Mouse (Mus musculus) kidney, embryonic 14.5 days (tissue): Measurements from ENCODE around the gene Wbp2. TPM values are rescaled to one million over a fixed set of nuclear protein-coding genes. Genes with fewer than 3 reads are reported as not detected.

Experiments
- ATAC-seq: fragments of 200-750 bp; cut with Nextera tagmentation; 2 replicates; pipeline ENCODE4 v1.8.0; 2017; ENCODE audit warnings: moderate number of reproducible peaks, mild to moderate bottlenecking, moderate TSS enrichment, moderate library complexity; ENCODE audit not compliant: low FRiP score, low TSS enrichment
- H3K27ac ChIP-seq: fragments of 300-500 bp; sonication (generic); 2 replicates; pipeline ENCODE4 v1.5.1; 2014; ENCODE audit warnings: low read depth, mild to moderate bottlenecking, low read length, moderate library complexity, mixed read lengths
- H3K27me3 ChIP-seq: fragments of 300-500 bp; sonication (generic); 2 replicates; pipeline ENCODE4 v1.6.1; 2014; ENCODE audit warnings: mild to moderate bottlenecking, low read length; ENCODE audit not compliant: control insufficient read depth, insufficient read depth
- H3K36me3 ChIP-seq: fragments of 300-500 bp; sonication (generic); 2 replicates; pipeline ENCODE4 v1.6.1; 2014; ENCODE audit warnings: low read length, mixed read lengths; ENCODE audit not compliant: control insufficient read depth, insufficient read depth
- H3K4me1 ChIP-seq: fragments of 300-500 bp; sonication (generic); 2 replicates; pipeline ENCODE4 v1.6.1; 2014; ENCODE audit warnings: low read length, mixed read lengths; ENCODE audit not compliant: control insufficient read depth, insufficient read depth
- H3K4me2 ChIP-seq: fragments of 300-500 bp; sonication (generic); replicated peaks from 2 replicates; pipeline ENCODE4 v1.6.1; 2014; ENCODE audit warnings: low read depth, mild to moderate bottlenecking, low read length
- H3K4me3 ChIP-seq: fragments of 300-500 bp; sonication (generic); 2 replicates; pipeline ENCODE4 v1.5.1; 2014; ENCODE audit warnings: mild to moderate bottlenecking, low read length
- H3K9ac ChIP-seq: fragments of 300-500 bp; sonication (generic); 2 replicates; pipeline ENCODE4 v1.6.1; 2014; ENCODE audit warnings: low read depth, mild to moderate bottlenecking, low read length, moderate library complexity
- H3K9me3 ChIP-seq: fragments of 300-500 bp; sonication (generic); 2 replicates; pipeline ENCODE4 v1.6.1; 2016; ENCODE audit warnings: low read length; ENCODE audit not compliant: control insufficient read depth
- WGBS: fragments of 180-500 bp; shearing (Covaris S2); extraction: QIAGEN DNeasy Blood & Tissue Kit; methylation state at CpG from one replicate; pipeline ENCODE4 v1.1.7; 2014; 5-methylcytosine and 5-hydroxymethylcytosine counted together
- polyA plus RNA-seq: library from polyadenylated mRNA; unstranded; fragments of >200 nt; fragmentation: Nextera tagmentation; extraction: Ambion mirVana; gene quantifications from 2 replicates; pipeline ENCODE4 v1.2.1, GENCODE M21; 2014

The Wbp2 gene
- polyA plus RNA-seq, 1 experiment from 2014 or later = 80.2 TPM

DNA sequence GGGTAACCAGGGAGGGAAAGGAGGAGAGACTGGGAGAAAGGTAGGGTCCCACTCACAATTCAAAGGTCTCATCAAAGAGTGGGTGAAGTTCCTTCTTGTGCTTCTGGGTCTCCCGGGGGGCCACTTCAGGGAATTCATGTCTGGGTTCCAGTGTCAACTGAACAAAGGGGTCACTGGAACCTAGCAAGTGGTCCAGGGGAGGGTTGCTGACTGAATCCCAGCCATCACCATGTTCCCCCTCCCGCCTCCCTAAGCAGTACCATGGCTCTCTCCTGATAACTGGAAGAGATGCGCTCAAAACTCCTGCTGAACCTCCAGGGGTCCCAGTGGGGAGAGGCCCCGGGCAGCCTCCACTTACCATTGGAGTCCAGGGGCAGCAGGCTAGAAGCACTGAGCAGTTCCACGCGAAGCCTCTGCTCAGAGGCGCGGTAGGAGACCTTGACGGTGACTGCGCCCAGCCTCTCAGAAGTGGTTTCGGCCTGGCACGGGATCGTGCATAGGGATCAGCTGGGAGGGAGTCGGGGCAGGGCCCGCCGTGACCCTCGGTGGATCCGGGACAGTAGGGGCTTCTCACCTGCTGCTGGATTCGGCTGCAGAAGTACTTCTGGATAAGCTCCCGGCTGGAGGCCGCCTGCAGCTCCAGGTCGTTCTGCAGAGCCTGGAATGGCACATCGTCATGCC, 22.5 kb downstream of the Wbp2 start:
- peaks cover 28% of the 10 kb centered on the region for H3K36me3 ChIP-seq

GRCm38 (mm10) chr11:116063562-116063961, 23.2 kb downstream of the Wbp2 start:
- H3K9me3 ChIP-seq = no peaks in the 10 kb centered on the region
- H3K27me3 ChIP-seq = no peaks in the 10 kb centered on the region
- H3K4me2 ChIP-seq = no peak overlapping the region
- H3K4me1 ChIP-seq = no peaks in the 10 kb centered on the region
- no peak overlapping the region for H3K9ac ChIP-seq
- peaks cover 35% of the 10 kb centered on the region for H3K36me3 ChIP-seq
- no peak for ATAC-seq
- H3K27ac ChIP-seq = no peak overlapping the region
- H3K4me3 ChIP-seq = no peak overlapping the region
- 74% methylated on average over 13 of the region's 13 CpGs for WGBS

More for the DNA sequence above, 22.5 kb downstream of the Wbp2 start:
- no peak overlapping the region for H3K27ac ChIP-seq
- no peaks in the 10 kb centered on the region for H3K4me1 ChIP-seq
- no peak overlapping the region for H3K4me3 ChIP-seq
- no peaks in the 10 kb centered on the region for H3K9me3 ChIP-seq
- no peak overlapping the region; the same call in 1 of the 2 replicates for H3K9ac ChIP-seq
- no peak for ATAC-seq
- H3K27me3 ChIP-seq = no peaks in the 10 kb centered on the region
- H3K4me2 ChIP-seq = no peak overlapping the region
- WGBS = 74% methylated on average over 23 of the region's 23 CpGs

GRCm38 (mm10) chr11:116062521-116062920, 24.3 kb downstream of the Wbp2 start:
- peaks cover 46% of the 10 kb centered on the region for H3K36me3 ChIP-seq
- WGBS = 76% methylated on average over 8 of the region's 8 CpGs

DNA sequence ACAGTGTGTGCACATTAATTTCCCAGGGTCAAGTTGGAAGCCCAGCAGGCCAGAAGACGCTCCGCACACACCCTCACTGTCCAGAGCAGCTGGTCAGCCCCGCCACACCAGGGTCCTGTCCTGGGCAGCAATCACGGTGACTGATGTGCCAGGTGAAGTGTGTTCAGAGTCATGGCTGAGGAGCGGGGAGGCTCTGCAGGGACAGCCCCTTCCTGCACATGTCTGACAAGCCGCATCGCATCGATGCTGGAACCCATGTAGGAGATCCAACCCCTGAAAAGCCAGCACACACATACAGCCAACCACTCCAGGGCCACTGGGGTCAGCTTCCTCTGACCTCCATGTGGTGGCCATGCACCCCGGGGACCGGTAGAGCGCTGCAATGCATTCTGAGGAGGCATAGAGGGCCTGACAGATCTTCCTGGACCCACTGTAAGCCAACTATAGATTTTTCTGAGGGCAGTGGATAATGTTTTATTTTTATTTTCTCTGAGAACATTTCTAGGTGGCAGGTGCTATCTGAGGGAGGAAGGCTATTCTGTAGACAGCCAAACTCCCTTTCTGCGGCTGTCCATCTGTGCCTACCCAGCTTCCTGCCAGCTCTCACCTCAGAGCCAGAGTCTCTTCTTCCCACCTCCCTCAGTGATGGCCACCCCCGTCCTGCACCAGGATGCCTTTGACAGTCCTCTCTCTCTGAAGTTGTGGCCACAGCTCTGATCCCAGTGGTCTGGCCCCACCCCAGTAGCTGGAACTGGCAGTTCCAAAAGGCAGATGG, 25.0 kb downstream of the Wbp2 start:
- H3K4me1 ChIP-seq = no peaks in the 10 kb centered on the region
- no peaks in the 10 kb centered on the region for H3K9me3 ChIP-seq
- H3K4me3 ChIP-seq = no peak overlapping the region
- no peak overlapping the region for H3K9ac ChIP-seq
- no peak overlapping the region for H3K27ac ChIP-seq
- H3K27me3 ChIP-seq = no peaks in the 10 kb centered on the region
- H3K4me2 ChIP-seq = no peak overlapping the region
- WGBS = 87% methylated on average over 13 of the region's 13 CpGs
- no peak for ATAC-seq
- H3K36me3 ChIP-seq = peaks cover 53% of the 10 kb centered on the region

More at GRCm38 (mm10) chr11:116062521-116062920, 24.3 kb downstream of the Wbp2 start:
- H3K4me1 ChIP-seq = no peaks in the 10 kb centered on the region
- H3K27me3 ChIP-seq = no peaks in the 10 kb centered on the region
- H3K9ac ChIP-seq = no peak overlapping the region
- ATAC-seq = no peak
- H3K4me3 ChIP-seq = no peak overlapping the region
- H3K9me3 ChIP-seq = no peaks in the 10 kb centered on the region
- H3K27ac ChIP-seq = no peak overlapping the region
- H3K4me2 ChIP-seq = no peak overlapping the region

GRCm38 (mm10) chr11:116060596-116060995, 26.2 kb downstream of the Wbp2 start:
- no peak overlapping the region for H3K4me3 ChIP-seq
- no peak for ATAC-seq
- no peaks in the 10 kb centered on the region for H3K4me1 ChIP-seq
- WGBS = 86% methylated on average over 9 of the region's 9 CpGs
- H3K4me2 ChIP-seq = no peak overlapping the region
- peaks cover 65% of the 10 kb centered on the region for H3K36me3 ChIP-seq
- no peaks in the 10 kb centered on the region for H3K27me3 ChIP-seq
- no peaks in the 10 kb centered on the region for H3K9me3 ChIP-seq
- H3K9ac ChIP-seq = no peak overlapping the region
- no peak overlapping the region for H3K27ac ChIP-seq

- no peak for ATAC-seq
- Histone ChIP-seq H3K4me1 (no peaks in the 10 kb centered on the region), H3K4me3 (no peak overlapping the region), H3K9ac (no peak overlapping the region), H3K9me3 (no peaks in the 10 kb centered on the region), H3K4me2 (no peak overlapping the region), H3K27me3 (no peaks in the 10 kb centered on the region), H3K36me3 (peaks cover 74% of the 10 kb centered on the region), H3K27ac (no peak overlapping the region)
- 94% methylated on average over 11 of the region's 11 CpGs for WGBS
Measured at GRCm38 (mm10) chr11:116059691-116060025, 27.1 kb downstream of the Wbp2 start.

GRCm38 (mm10) chr11:116058868-116059690, 27.7 kb downstream of the Wbp2 start:
- H3K4me1 ChIP-seq = no peaks in the 10 kb centered on the region
- H3K4me2 ChIP-seq = no peak overlapping the region
- no peak overlapping the region for H3K9ac ChIP-seq
- no peak overlapping the region for H3K27ac ChIP-seq
- ATAC-seq = no peak
- H3K27me3 ChIP-seq = no peaks in the 10 kb centered on the region
- no peak overlapping the region for H3K4me3 ChIP-seq
- no peaks in the 10 kb centered on the region for H3K9me3 ChIP-seq
- WGBS = 90% methylated on average over 17 of the region's 17 CpGs
- H3K36me3 ChIP-seq = peaks cover 80% of the 10 kb centered on the region

GRCm38 (mm10) chr11:116058022-116058614, 28.7 kb downstream of the Wbp2 start:
- H3K4me2 ChIP-seq = no peak overlapping the region
- no peak for ATAC-seq
- no peaks in the 10 kb centered on the region for H3K27me3 ChIP-seq
- no peak overlapping the region for H3K27ac ChIP-seq
- H3K9ac ChIP-seq = no peak overlapping the region
- H3K36me3 ChIP-seq = peaks cover 90% of the 10 kb centered on the region
- no peaks in the 10 kb centered on the region for H3K9me3 ChIP-seq
- H3K4me1 ChIP-seq = no peaks in the 10 kb centered on the region
- 76% methylated on average over 12 of the region's 12 CpGs for WGBS
- no peak overlapping the region for H3K4me3 ChIP-seq
